Mouse (Mus musculus): ENCODE data around the gene Sptssa. TPM values are rescaled to one million over a fixed set of nuclear protein-coding genes. Genes with fewer than 3 reads are reported as not detected.

Sptssa gene
- total RNA-seq, 2 experiments from 2014 or later = 25.5 to 30.0 TPM

DNA sequence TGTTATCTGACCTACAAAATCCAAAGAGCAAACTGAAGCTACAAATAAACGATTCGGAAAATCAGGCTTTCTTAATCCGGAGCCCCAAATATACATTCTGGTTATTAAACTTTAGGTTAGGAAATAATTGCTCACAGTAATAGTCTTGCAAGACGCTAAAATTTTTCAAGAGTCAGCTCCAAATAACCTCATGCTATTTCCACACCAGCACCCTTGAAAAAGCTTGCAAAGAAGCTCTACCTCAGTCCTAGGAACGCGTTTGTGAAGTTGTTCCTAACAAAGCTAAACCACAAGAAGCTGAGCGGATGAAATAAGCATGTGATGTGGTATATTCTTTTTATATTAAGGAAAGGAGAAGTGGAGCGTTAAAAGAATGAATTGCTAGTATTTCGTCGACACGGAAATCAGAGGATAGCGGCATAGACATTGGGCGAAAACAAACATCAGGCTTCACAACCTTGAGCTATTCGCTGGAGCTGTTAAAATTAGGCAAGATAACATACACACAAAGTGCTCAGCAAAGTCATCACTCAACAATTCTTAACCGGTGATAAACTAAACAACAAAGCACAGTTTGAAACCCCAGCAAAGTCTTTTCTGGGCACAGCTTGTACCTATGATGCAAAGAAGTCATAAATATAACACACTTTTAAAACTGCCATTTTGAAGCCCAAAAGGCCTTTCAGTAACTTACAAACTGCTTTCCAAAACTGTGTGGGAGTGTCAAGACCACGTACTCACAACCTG lies 908 bp downstream of the Sptssa start:
- no peak for DNase-seq (ENCODE audit: extremely low spot score in 1 of 2, low spot score in 1 of 2)

DNA sequence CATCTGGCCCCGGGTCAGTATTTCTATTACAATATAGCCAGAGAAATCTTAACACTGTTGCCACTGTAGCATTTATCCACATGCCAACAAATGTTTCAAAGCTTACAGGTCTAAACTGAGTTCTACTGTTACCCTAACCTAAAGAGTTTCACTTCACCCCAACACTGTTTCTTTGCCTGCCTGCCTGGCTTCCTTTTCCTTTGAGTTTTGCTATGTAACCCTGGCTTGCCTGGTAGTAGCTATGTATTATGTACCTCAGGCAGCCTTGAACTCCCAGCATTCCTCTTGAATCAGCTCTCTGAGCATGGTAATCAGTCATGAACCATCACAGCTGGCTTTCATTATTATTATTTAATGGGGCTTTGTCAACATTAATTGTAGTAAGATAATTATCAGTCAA lies 1.6 kb downstream of the Sptssa start:
- DNase-seq (ENCODE audit: extremely low spot score in 1 of 2, low spot score in 1 of 2) = no peak

DNA sequence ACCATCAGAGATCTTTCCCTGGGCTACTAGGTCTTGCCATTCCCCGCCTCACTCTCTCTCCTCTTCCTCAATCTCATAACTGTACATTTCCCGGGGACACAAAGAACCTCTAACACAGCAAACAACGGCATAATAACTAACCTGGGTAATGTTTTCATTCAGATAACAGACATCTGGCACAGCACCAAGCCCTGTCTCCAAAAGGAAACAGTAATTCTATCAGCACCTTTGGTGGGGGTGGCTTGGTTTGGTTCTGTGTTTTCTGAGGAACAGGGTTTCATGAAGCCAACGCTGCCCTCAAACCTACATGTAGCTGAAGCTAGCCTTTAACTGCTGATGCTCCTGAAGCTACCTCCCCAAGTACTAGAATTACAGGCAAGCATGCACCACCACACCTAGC lies 2.2 kb downstream of the Sptssa start:
- DNase-seq (ENCODE audit: extremely low spot score in 1 of 2, low spot score in 1 of 2) = no peak

DNA sequence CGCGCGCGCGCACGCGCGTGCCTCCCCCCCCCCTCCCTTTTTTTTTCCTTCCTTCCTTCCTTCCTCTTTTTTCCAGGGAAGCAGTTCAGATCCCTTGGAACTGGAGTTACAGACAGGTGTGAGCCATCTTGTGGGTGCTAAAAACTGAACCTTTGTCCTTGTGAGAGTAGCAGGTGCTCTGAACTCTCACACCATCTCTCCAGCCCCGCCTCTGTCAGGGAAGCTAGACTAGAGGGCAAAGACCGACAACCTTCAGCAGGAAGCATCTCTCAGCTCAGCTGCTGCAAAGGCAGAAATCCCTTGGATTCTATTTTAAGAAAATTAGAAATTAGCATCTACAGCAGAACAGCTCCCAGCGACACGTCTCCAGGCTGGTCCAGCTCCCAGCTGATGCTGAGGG lies 4.0 kb downstream of the Sptssa start:
- no peak for DNase-seq (ENCODE audit: extremely low spot score in 1 of 2, low spot score in 1 of 2)

DNA sequence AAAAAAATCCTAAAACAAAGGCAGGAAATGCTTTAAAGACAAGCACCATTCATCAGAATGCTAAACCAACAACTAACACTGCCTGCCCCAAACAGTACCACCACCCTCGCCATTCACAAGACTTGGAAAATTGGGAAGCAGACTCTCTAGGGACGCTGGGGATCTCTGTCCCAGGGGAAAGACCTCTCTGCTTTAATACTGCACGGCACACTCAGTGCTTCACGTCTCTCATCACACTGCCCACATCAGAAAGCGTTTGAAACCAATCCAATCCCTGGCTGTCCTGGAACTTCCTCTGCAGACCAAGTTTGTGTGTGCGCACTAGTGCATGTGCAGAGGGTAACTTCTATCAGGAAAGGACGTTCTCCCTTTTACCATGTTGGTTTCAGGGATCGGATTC lies 4.6 kb downstream of the Sptssa start:
- no peak for DNase-seq (ENCODE audit: extremely low spot score in 1 of 2, low spot score in 1 of 2)

DNA sequence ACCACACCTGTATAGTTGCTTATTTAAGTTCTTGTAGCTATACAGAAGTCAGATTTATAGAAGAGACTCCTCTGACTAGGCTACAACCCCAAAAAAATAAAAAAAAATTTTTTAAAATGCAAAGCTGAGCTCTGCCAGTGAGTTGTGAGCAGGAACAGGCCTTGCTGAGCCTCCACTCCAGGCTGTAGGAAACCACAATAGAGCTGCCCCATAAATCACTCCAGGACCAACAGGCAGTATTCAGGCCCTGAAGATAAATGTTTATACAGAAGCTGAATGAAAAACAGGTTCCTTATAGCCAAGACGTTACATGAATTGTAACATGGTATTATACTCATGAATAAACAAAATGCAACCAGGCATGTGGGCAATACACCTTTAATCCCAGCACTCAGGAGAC lies 5.2 kb downstream of the Sptssa start:
- DNase-seq (ENCODE audit: extremely low spot score in 1 of 2, low spot score in 1 of 2) = no peak

DNA sequence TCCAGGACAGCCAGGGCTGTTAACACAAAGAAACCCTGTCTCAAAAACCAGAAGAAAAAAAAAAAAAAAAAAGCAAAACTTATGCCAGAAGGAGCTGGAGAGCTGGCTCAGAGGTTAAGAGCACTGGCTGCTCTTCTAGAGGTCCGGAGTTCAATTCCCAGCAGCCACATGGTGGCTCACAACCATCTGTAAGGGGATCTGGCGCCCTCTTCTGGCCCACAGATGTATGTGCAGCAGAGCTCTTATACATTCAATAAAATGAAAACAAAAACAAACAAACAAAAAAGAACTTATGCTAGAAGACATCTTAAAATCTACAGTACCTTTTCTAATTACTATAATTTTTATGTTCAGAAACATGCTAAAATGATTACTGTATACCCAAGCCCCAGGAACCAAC lies 11.4 kb downstream of the Sptssa start:
- DNase-seq (ENCODE audit: extremely low spot score in 1 of 2, low spot score in 1 of 2) = no peak

DNA sequence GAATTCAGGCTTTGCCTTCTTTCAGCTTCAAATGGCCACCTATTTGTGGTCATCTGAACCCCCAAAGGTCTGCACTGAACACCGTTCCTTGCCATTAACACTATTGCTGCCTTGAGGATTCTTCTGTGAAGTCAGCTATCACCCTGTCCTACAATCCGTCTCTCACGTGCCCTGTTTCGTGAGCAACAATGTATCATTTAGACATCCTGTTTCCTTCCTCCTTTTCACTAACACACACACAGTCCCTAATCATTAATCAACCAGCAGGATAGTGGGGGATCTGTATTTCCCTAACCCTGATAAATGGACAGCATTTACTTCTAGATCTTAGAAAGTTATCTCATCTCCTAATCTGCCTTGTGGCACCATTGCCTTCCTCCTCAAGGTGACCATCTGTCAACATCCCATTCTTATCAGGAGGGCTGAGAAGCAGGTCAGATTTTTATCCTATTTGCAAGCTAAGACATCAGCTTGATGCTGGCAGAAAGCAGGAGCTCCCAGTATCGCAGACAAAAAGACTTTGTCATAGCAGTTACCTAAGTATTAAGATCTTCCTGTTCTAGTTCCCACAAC lies 13.0 kb downstream of the Sptssa start:
- no peak for DNase-seq (ENCODE audit: extremely low spot score in 1 of 2, low spot score in 1 of 2)

DNA sequence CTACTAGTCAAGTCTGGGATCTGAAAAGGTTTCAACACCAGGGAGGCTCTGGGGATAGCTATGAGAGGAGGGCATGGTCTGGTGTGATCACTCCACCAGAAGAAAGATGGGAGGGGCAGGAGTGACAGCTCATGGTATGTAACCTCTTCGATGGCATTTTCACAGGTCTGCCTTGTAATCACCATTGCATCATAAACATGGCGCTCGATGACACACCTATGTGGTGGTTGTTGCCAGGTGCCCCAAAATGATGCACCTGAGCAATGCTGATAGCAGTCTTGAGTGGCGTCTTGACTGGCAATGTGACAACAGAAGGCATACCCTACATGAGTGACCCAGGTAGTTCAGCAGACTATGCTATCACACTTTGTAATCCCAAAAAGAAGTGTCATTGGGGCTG lies 15.0 kb downstream of the Sptssa start:
- no peak for DNase-seq (ENCODE audit: extremely low spot score in 1 of 2, low spot score in 1 of 2)

DNA sequence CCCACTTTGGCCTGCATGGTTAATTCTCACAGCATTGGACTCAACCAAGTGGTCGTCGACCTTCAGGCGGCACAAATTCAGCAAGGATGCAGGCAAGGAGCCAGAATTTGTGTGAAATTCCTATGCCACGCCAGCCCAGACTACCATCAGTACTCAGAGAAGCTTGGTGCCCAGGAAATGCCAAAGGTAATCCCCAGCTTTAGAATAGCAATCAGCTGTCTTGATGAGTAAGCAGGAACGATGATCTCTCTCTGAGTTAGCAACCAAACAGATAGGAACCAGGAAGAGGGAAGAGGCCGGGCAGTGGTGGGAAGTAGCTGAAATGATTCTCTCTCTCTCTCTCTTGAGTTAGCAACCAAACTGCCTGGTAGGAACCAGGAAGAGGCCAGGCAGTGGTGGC lies 16.1 kb downstream of the Sptssa start:
- DNase-seq (ENCODE audit: extremely low spot score in 1 of 2, low spot score in 1 of 2) = no peak

DNA sequence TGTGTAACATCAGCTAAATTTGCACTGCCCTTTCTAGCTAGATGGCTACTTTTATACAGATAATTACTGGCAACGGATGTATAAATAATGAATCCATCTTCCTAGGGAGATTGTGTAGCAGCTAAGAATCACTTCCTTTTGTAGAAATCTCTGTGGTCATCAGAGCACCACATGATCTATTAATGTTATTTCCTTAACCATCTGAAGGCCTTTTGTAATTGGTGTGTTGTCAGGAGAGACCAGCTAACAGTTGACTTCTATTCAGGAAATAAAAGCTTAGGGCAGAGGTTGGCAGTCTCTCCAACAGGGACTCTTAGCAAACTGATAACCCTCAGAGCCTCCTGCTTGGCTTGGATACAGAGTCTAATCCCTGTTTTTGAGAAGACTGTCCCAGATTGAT lies 19.3 kb downstream of the Sptssa start:
- no peak for DNase-seq (ENCODE audit: extremely low spot score in 1 of 2, low spot score in 1 of 2)

DNA sequence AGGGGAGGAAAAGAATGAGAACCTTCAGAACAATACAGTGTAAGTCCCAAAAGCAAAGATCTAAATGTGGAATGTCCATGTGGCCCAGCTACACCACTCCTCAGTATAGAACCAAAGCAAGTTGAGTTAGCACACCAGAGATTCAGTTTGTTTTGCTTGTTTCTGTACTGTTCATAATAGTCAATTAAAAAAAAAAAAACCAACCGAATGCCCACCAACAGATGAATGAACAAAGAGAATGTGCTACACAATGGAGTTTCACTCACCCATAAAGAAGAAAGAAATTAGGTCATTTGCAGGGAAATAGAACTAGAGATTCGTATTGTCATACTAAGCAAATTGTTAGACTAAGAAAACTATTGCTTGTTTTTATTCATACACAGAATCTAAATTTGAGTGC lies 24.2 kb downstream of the Sptssa start:
- DNase-seq (ENCODE audit: extremely low spot score in 1 of 2, low spot score in 1 of 2) = no peak

DNA sequence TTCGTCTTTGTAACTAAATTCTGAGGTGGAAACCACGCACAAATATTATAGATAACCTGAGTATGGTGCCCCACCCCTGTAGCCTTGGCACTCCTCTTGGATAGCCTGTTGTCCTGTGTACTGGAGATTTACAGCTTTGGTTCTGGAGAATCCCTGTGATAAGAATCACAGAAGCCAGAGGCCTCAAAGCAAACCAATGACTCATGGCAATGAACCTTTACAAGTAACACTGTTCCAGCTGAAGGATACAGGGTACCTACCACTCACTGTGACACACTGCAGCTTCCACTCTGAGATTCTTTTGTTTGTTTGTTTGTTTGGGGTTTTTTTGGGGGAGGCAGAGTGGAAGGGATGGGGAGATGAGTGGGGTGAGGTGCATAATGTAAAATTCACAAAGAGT lies 34.4 kb downstream of the Sptssa start:
- no peak for DNase-seq (ENCODE audit: extremely low spot score in 1 of 2, low spot score in 1 of 2)

DNA sequence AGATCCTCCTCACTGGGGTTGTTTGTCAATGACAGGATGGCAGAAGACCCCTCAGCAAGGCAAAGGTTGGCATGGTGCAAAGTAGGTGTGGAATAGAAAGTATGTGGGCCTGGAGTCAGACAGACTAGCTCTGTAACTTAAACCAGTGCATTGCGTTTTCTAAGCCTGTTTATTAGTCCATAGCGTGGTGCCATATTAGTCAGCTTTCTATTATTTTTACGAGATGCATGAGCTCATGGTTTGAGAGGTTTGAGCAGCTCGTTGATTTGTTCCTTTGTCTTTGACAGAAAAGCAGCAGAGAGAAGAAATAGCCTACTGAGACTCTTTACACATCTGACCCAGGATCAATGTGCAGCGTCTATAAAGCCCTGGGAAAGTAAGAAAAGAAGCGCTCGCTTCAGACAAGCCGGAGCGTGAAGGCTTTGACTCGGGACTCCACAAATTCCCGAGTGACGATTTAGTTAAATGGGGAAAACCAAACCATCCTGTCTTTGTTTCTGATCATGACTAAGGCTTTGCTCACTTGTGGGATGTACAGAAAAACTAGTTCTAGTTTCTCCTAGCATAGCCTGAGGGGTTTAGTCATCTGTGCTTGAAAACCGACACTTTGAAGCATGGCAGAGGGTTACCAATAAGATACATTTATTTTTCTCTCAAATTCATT lies 36.2 kb downstream of the Sptssa start:
- DNase-seq (ENCODE audit: extremely low spot score in 1 of 2, low spot score in 1 of 2) = no peak

DNA sequence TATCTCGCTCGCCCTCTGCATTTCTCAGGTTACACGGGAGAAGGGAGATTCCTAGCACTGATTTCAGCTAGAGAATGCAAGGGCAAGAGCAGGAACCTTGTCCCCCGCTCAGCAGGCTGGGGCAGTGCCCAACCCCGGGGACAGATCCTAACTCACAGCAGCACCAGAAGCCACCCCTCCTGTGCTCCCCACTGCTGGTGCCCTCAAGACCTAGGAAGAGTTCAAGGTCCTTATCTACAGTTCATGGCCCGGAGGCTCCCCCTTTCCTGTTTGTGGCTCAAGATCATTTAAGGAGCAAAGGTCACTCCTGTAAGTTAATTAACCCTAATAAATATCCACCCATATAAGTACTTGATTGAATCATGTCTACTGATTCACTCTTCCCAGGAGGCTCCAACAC lies 47.4 kb downstream of the Sptssa start:
- DNase-seq (ENCODE audit: extremely low spot score in 1 of 2, low spot score in 1 of 2) = no peak

DNA sequence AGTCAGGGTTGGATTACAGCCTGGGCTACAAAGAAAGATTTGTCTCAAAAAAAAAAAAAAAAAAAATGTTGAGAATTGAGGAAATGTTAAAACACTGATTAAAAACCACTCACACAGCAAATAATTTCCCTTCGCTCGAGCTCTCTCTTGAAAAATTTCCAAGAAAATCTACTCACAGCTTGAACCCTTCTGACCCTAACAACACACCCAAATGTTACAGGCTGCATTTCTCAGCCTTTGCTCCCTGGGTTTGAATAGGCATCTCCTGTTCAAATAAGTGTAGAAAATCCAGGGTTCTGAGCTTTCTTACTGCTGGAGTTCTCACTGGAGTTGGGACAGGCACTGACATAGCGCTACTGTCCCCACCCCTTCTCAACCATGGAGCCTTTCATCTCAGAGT lies 51.2 kb downstream of the Sptssa start:
- DNase-seq (ENCODE audit: extremely low spot score in 1 of 2, low spot score in 1 of 2) = no peak

DNA sequence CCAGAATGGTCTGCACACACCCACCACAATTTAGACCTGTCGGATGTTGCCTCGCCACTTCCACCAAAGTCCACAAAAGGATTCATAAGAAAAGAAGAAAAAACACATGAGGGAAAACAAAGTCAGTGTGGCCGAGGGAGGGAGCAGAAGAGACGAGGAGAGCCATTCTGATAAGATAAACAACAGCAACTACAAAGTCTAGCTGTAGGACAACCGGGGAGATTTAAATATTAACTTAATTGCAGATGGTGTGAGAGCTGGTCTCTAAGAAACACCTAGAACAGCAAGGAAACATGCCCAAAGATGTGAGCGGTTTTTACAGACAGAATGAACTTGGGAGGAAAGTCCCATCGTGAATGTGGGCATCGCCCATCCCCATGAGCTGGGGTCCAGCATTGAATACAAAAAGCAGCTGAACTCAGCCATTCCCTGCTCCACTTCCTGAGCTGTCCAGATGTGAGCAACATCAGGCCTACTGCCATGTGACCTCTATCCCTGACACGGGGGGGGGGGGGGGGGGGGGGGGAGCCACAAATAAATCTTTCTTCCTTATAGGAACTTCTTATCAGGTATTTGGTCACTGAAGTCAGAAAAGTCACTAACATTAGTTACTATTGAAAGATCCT lies 52.7 kb downstream of the Sptssa start:
- no peak for DNase-seq (ENCODE audit: extremely low spot score in 1 of 2, low spot score in 1 of 2)

DNA sequence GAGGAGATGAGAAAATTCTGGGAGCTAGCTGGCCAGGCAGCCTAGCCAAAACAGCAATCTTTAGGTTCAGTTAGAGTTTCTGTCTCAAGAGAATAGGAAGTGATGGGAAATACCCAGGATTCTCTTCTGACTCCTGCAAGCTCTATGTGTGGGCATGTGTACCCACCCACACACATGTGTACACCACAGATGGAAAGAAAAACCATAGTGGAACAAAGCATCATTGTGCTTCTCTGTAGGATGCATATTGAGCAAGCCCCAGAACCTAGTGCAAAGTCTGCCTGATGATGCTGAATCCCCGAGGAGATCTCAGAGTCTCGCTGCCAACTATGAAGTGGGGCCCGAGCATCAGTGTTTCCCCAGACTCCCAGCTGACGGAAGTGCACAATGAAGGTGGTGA lies 55.9 kb downstream of the Sptssa start:
- DNase-seq (ENCODE audit: extremely low spot score in 1 of 2, low spot score in 1 of 2) = peak in 1 of 2 experiments; percentile 26

DNA sequence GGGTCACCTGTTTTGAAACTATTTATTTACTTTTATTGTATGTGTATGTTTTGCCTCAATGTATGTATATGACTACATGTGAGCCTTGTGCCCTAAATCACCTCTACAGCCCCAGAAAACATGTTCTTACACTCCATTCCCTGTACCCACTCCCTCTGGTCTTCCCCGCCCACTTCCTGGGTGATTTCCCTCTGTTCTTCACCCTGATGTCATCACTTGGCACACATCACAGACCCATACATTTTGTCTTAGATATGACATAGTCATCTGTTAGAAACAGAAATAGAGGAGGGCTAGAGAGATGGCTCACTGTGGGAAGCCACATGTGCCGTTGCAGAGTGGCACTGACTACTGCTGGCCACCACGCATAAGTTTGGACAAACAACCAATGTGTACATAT lies 58.0 kb downstream of the Sptssa start:
- DNase-seq (ENCODE audit: extremely low spot score in 1 of 2, low spot score in 1 of 2) = no peak

DNA sequence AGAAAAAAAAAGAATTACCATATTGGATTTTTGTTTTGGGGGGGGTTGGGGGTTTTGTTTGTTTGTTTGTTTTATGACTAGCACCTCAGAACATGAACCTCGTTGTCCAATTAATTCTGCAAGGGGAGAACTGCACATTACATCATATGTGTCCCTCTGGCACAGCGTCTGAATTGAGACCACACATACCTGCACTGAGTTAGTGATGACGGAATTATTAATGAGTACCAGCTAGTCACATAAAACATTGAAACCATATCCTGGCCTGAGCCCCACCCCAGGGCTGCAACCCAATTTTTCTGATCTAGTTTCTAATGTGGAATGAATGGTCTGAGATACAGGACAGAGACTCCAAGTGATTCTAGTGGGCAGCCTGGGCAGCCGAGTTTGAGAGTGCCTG lies 59.7 kb downstream of the Sptssa start:
- no peak for DNase-seq (ENCODE audit: extremely low spot score in 1 of 2, low spot score in 1 of 2)
